Mouse (Mus musculus) MEL (cell line): ENCODE measurements around the gene Abhd8. TPM values are rescaled to one million over a fixed set of nuclear protein-coding genes. Genes with fewer than 3 reads are reported as not detected.

Experiments used
- DNase-seq: peaks from one replicate; pipeline ENCODE4 v3.0.0; 2011; ENCODE audit warnings: low read depth, low spot score
- H3K27ac ChIP-seq: 2 replicates; pipeline ENCODE4 v1.5.1; 2012; ENCODE audit warnings: low read depth, mild to moderate bottlenecking, control low read depth, low read length, moderate library complexity; ENCODE audit not compliant: control insufficient read depth
- H3K27me3 ChIP-seq, 2 experiments: fragments of 150-350 bp in 1 of 2; sonication (generic) in 1 of 2; 2 replicates each; pipeline ENCODE4 v1.6.1; 2012; ENCODE audit warnings: low read length in 2 of 2, mild to moderate bottlenecking in 2 of 2, improper control_type of control experiment in 1 of 2, moderate library complexity in 1 of 2; ENCODE audit not compliant: insufficient read depth in 2 of 2, control insufficient read depth in 1 of 2
- H3K36me3 ChIP-seq, 2 experiments: 2 replicates each; pipeline ENCODE4 v1.6.1; 2012 to 2014; ENCODE audit warnings: low read length in 2 of 2, improper control_type of control experiment in 1 of 2, inconsistent platforms in 1 of 2, mild to moderate bottlenecking in 1 of 2; ENCODE audit not compliant: insufficient read depth in 2 of 2, control insufficient read depth in 1 of 2
- H3K4me1 ChIP-seq, 2 experiments: fragments of 150-350 bp in 1 of 2; sonication (generic) in 1 of 2; 2 replicates each; pipeline ENCODE4 v1.6.1; 2012; ENCODE audit warnings: low read length in 2 of 2, improper control_type of control experiment in 1 of 2, mild to moderate bottlenecking in 1 of 2; ENCODE audit not compliant: insufficient read depth in 2 of 2, control insufficient read depth in 1 of 2
- H3K4me3 ChIP-seq, 2 experiments: fragments of 150-350 bp in 1 of 2; sonication (generic) in 1 of 2; 2 replicates each; pipeline ENCODE4 v1.5.1; 2012; ENCODE audit warnings: low read depth in 2 of 2, low read length in 2 of 2, mild to moderate bottlenecking in 2 of 2, moderate library complexity in 2 of 2, control low read depth in 1 of 2, improper control_type of control experiment in 1 of 2; ENCODE audit not compliant: control insufficient read depth in 1 of 2, insufficient read depth in 1 of 2
- H3K79me2 ChIP-seq: 2 replicates; pipeline ENCODE4 v1.6.1; 2012; ENCODE audit warnings: mild to moderate bottlenecking, low read length, moderate library complexity; ENCODE audit not compliant: control insufficient read depth, poor library complexity, insufficient read depth
- H3K9ac ChIP-seq: 2 replicates; pipeline ENCODE4 v1.6.1; 2012; ENCODE audit warnings: low read depth, mild to moderate bottlenecking, control low read depth, low read length, moderate library complexity; ENCODE audit not compliant: control insufficient read depth, poor library complexity, severe bottlenecking
- H3K9me3 ChIP-seq: fragments of 150-350 bp; sonication (generic); replicated peaks from 2 replicates; pipeline ENCODE4 v1.6.1; 2012; ENCODE audit warnings: mild to moderate bottlenecking, low read length, improper control_type of control experiment, moderate library complexity; ENCODE audit not compliant: insufficient read depth
- CHD1 ChIP-seq: IDR thresholded peaks from 2 replicates; pipeline ENCODE4 v1.6.1; 2012; ENCODE audit warnings: low read depth, mild to moderate bottlenecking, inconsistent platforms, low read length, improper control_type of control experiment
- CHD2 ChIP-seq: IDR thresholded peaks from 2 replicates; pipeline ENCODE4 v1.6.1; 2011; ENCODE audit warnings: low read length, improper control_type of control experiment
- CTCF ChIP-seq, 3 experiments: IDR thresholded peaks in 2 of 3; conservative IDR thresholded peaks in 1 of 3; 2 replicates each; pipeline ENCODE4 v1.5.1; 2011 to 2012; ENCODE audit warnings: low read length in 3 of 3, low read depth in 2 of 3, mild to moderate bottlenecking in 2 of 3, improper control_type of control experiment in 1 of 3, inconsistent platforms in 1 of 3, mixed read lengths in 1 of 3, moderate library complexity in 1 of 3; ENCODE audit not compliant: control insufficient read depth in 1 of 3, insufficient read depth in 1 of 3, poor library complexity in 1 of 3, severe bottlenecking in 1 of 3
- ELF1 ChIP-seq: IDR thresholded peaks from 2 replicates; pipeline ENCODE4 v1.6.1; 2014; ENCODE audit warnings: low read depth, mild to moderate bottlenecking, inconsistent platforms, low read length, improper control_type of control experiment, moderate library complexity
- ETS1 ChIP-seq: IDR thresholded peaks from 2 replicates; pipeline ENCODE4 v1.6.1; 2012; ENCODE audit warnings: low read depth, mild to moderate bottlenecking, inconsistent platforms, low read length, improper control_type of control experiment, moderate library complexity
- GABPA ChIP-seq: IDR thresholded peaks from 2 replicates; pipeline ENCODE4 v1.6.1; 2012; ENCODE audit warnings: low read depth, mild to moderate bottlenecking, inconsistent platforms, low read length, improper control_type of control experiment, moderate library complexity
- GATA1 ChIP-seq: IDR thresholded peaks from 2 replicates; pipeline ENCODE4 v1.6.1; 2011; ENCODE audit warnings: low read depth, low read length, improper control_type of control experiment
- HCFC1 ChIP-seq: IDR thresholded peaks from 2 replicates; pipeline ENCODE4 v1.6.1; 2012; ENCODE audit warnings: low read depth, mild to moderate bottlenecking, inconsistent platforms, low read length, improper control_type of control experiment, moderate library complexity
- JUND ChIP-seq: IDR thresholded peaks from 2 replicates; pipeline ENCODE4 v1.6.1; 2011; ENCODE audit warnings: low read depth, mild to moderate bottlenecking, improper control_type of control experiment, low read length
- KAT2A ChIP-seq: conservative IDR thresholded peaks from 2 replicates; pipeline ENCODE4 v1.6.1; 2012; ENCODE audit warnings: low read depth, low read length, improper control_type of control experiment, inconsistent platforms
- MAX ChIP-seq: IDR thresholded peaks from 2 replicates; pipeline ENCODE4 v1.6.1; 2011; ENCODE audit warnings: low read length, improper control_type of control experiment
- MEF2A ChIP-seq: IDR thresholded peaks from 2 replicates; pipeline ENCODE4 v1.6.1; 2014; ENCODE audit warnings: low read depth, mild to moderate bottlenecking, inconsistent platforms, low read length, improper control_type of control experiment; ENCODE audit not compliant: poor library complexity, insufficient replicate concordance, severe bottlenecking; ENCODE audit errors: extremely low read depth
- MXI1 ChIP-seq: IDR thresholded peaks from 2 replicates; pipeline ENCODE4 v1.6.1; 2011; ENCODE audit warnings: mild to moderate bottlenecking, low read depth, low read length, improper control_type of control experiment
- MYC ChIP-seq: IDR thresholded peaks from 2 replicates; pipeline ENCODE4 v1.6.1; 2011; ENCODE audit warnings: low read depth, mild to moderate bottlenecking, low read length, improper control_type of control experiment, moderate library complexity
- NELFE ChIP-seq: IDR thresholded peaks from 2 replicates; pipeline ENCODE4 v1.6.1; 2011; ENCODE audit warnings: low read depth, low read length, improper control_type of control experiment
- POLR2A ChIP-seq, 2 experiments: IDR thresholded peaks; 2 replicates each; pipeline ENCODE4 v1.6.1; 2011 to 2012; ENCODE audit warnings: low read length in 2 of 2, mild to moderate bottlenecking in 2 of 2, control low read depth in 1 of 2, improper control_type of control experiment in 1 of 2, low read depth in 1 of 2, moderate library complexity in 1 of 2; ENCODE audit not compliant: control insufficient read depth in 1 of 2, insufficient read depth in 1 of 2, poor library complexity in 1 of 2
- POLR2AphosphoS5 ChIP-seq: IDR thresholded peaks from 2 replicates; pipeline ENCODE4 v1.6.1; 2012; ENCODE audit warnings: low read depth, borderline replicate concordance, mild to moderate bottlenecking, inconsistent platforms, low read length, moderate library complexity, mixed read lengths
- RAD21 ChIP-seq: IDR thresholded peaks from 2 replicates; pipeline ENCODE4 v1.6.1; 2011; ENCODE audit warnings: mild to moderate bottlenecking, low read depth, low read length, improper control_type of control experiment
- SIN3A ChIP-seq: IDR thresholded peaks from 2 replicates; pipeline ENCODE4 v1.6.1; 2012; ENCODE audit warnings: low read length, improper control_type of control experiment, inconsistent platforms
- SMC3 ChIP-seq: IDR thresholded peaks from 2 replicates; pipeline ENCODE4 v1.6.1; 2011; ENCODE audit warnings: low read depth, low read length, improper control_type of control experiment
- TBP ChIP-seq: IDR thresholded peaks from 2 replicates; pipeline ENCODE4 v1.8.0; 2011; ENCODE audit warnings: low read depth, low read length, improper control_type of control experiment
- ZC3H11A ChIP-seq: IDR thresholded peaks from 2 replicates; pipeline ENCODE4 v1.6.1; 2012; ENCODE audit warnings: low read depth, mild to moderate bottlenecking, inconsistent platforms, low read length, improper control_type of control experiment
- ZKSCAN1 ChIP-seq: IDR thresholded peaks from 2 replicates; pipeline ENCODE4 v1.6.1; 2012; ENCODE audit warnings: low read depth, mild to moderate bottlenecking, inconsistent platforms, low read length, improper control_type of control experiment, moderate library complexity
- ZMIZ1 ChIP-seq: IDR thresholded peaks from 2 replicates; pipeline ENCODE4 v1.6.1; 2012; ENCODE audit warnings: low read depth, mild to moderate bottlenecking, inconsistent platforms, low read length, improper control_type of control experiment, moderate library complexity
- polyA plus RNA-seq, 2 experiments: library from polyadenylated mRNA; stranded (reverse) in 1 of 2; unstranded in 1 of 2; fragments of >175 nt in 1 of 2; fragments of >200 nt in 1 of 2; gene quantifications; 2 replicates each; pipeline versions ENCODE4 v1.2.1 to v1.2.4; 2012; ENCODE audit warnings: low replicate concordance in 2 of 2, low read depth in 1 of 2; ENCODE audit not compliant: insufficient read length in 2 of 2, insufficient read depth in 1 of 2, missing spikeins in 1 of 2
- total RNA-seq: library from RNA; depleted of rRNA; stranded (reverse); fragments of 300-350 nt; gene quantifications from 2 replicates; pipeline ENCODE4 v1.2.3, GENCODE M21; 2012

Gene Abhd8
- total and polyA plus RNA-seq, 3 experiments = 28.5 to 39.2 TPM; not detected in 1

DNA sequence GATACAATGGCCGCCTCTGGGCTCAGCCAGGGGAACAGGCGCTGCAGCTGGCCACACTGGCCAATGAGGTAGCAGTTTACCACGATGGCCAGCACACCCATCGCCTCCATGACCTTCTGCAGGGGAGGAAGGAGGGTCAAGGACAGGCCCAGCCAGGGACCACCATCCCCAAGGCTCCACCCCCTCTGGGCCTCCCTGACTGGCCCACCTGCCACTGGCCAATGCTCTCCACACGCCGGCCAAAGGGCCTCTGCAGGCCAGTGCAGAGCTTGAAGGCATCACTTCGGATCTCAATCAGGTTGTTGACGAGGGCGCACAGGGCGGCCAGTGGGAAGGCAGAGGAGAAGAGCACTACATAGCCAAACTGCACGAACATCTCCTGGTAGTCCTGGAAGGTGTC is 15.5 kb upstream of the Abhd8 start:
- Histone ChIP-seq H3K4me1 (no peaks in the 10 kb centered on the region), H3K79me2 (peaks cover 2% of the 10 kb centered on the region; the same call in 1 of the 2 replicates), H3K27ac (no peak overlapping the region), H3K9me3 (no peaks in the 10 kb centered on the region), H3K27me3 (no peaks in the 10 kb centered on the region), H3K9ac (no peak overlapping the region), H3K36me3 (0 out of 4 replicates have a peak, but pooled peaks cover 0 to 2% of the 10 kb centered on the region in 2 experiments), H3K4me3 (no peak overlapping the region)
- DNase-seq = no peak
- no peak for TF ChIP-seq CHD1
- TF ChIP-seq TBP = no peak
- TF ChIP-seq POLR2AphosphoS5 = no peak
- TF ChIP-seq MYC = no peak
- TF ChIP-seq GATA1 = no peak
- no peak for TF ChIP-seq ZC3H11A
- no peak for TF ChIP-seq ZMIZ1
- TF ChIP-seq CHD2 = no peak
- no peak for TF ChIP-seq ELF1
- no peak for TF ChIP-seq GABPA
- TF ChIP-seq ETS1 = no peak
- TF ChIP-seq JUND = no peak

DNA sequence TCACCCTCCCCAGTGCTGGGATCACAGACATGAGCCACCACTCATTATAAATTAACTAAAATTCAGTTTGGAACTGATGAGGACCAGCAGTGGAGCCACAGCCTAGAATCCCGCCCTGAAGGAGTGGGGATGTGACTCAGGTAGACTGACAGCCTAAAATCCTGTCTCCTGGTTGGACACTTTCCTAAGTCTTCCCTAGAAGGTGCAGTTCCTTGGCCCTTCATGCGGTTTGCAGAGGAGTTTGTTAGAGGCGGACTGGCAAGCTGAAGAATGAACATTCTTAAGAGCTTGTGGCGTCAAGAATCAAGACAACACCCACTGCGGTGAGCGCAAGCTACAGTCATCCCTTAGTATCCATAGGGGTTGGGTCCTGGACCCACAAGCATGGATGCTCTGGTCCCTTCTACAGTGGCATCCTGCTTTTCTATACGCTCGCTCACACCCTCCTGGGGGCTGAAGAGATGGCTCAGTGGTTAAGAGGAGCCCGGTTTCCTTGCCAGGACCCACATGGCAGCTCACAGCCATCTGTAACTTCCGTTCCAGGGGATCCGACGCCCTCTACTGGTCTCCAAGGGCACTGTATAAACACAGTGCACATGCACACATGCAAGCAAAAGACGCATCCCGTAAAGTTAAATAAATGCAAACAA is 13.9 kb upstream of the Abhd8 start:
- Histone ChIP-seq H3K27me3 (no peaks in the 10 kb centered on the region), H3K9me3 (no peaks in the 10 kb centered on the region), H3K27ac (peak overlapping the region; percentile 46), H3K4me3 (peak overlapping the region; percentile 57 to 59), H3K9ac (peak overlapping the region; percentile 90), H3K4me1 (no peaks in the 10 kb centered on the region), H3K79me2 (peaks cover 2% of the 10 kb centered on the region; the same call in 1 of the 2 replicates), H3K36me3 (0 out of 4 replicates have a peak, but pooled peaks cover 0 to 2% of the 10 kb centered on the region in 2 experiments)
- DNase-seq = peak; percentile 90
- peak; percentile 84 to 91 (median 91) for TF ChIP-seq CTCF (IDR thresholded peaks at IDR 0.05 in 2 of 3, conservative IDR thresholded peaks at IDR 0.05 in 1 of 3; ENCODE audit: control insufficient read depth in 1 of 3, insufficient read depth in 1 of 3, low read depth in 2 of 3, low read length in 3 of 3, poor library complexity in 1 of 3, severe bottlenecking in 1 of 3)
- TF ChIP-seq CHD1 = peak; percentile 46; the same call in 1 of the 2 replicates
- peak; percentile 35 to 59; a peak in 2 of 4 replicates for TF ChIP-seq POLR2A (IDR thresholded peaks at IDR 0.05; ENCODE audit: control insufficient read depth in 1 of 2, insufficient read depth in 1 of 2, low read depth in 1 of 2, low read length in 2 of 2, poor library complexity in 1 of 2)
- peak; percentile 97 for TF ChIP-seq MYC
- no peak for TF ChIP-seq KAT2A
- peak; percentile 39 for TF ChIP-seq RAD21
- TF ChIP-seq NELFE = peak; percentile 44; the same call in 1 of the 2 replicates
- peak; percentile 64; the same call in 1 of the 2 replicates for TF ChIP-seq ELF1
- peak; percentile 94 for TF ChIP-seq MAX
- no peak for TF ChIP-seq ZKSCAN1
- no peak for TF ChIP-seq ZC3H11A
- TF ChIP-seq SMC3 = peak; percentile 51
- peak; percentile 98 for TF ChIP-seq MXI1
- TF ChIP-seq MEF2A = no peak
- peak; percentile 76 for TF ChIP-seq HCFC1
- peak; percentile 96 for TF ChIP-seq SIN3A
- peak; percentile 72 for TF ChIP-seq TBP
- TF ChIP-seq ETS1 = peak; percentile 45
